Mouse (Mus musculus) ES-E14 (cell line): ENCODE measurements around the gene Gpm6a.

Experiments
- CHD2 ChIP-seq: IDR thresholded peaks from 2 replicates; pipeline ENCODE4 v1.6.1; 2014; ENCODE audit warnings: mild to moderate bottlenecking, low read depth, low read length, inconsistent platforms
- ZC3H11A ChIP-seq: IDR thresholded peaks from 2 replicates; pipeline ENCODE4 v1.6.1; 2012; ENCODE audit warnings: low read depth, mild to moderate bottlenecking, inconsistent platforms, low read length, borderline replicate concordance

DNA sequence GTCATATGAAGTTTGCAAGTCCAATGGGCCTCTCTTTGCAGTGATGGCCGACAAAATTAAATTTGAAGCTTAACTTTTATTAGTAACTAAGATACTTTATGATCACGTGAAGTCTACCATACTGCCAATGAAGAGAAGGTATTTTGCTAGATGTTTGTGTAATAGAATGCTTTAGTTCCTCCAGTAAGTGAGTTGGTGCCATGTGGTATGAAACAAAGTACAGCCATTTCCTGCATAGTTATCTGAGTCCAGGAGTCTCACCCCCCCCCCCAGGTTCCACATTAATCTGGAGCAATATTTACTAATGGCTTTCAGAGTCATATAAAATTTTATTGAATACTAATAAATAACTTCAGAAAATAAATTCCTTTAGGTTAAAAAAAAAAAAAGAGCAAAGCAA is 73.7 kb downstream of the Gpm6a start:
- TF ChIP-seq ZC3H11A = no peak
- TF ChIP-seq CHD2 = no peak
